Mouse (Mus musculus) midbrain, embryonic 10.5 days (tissue): Measurements from ENCODE around the gene Olfr1497. TPM values are rescaled to one million over a fixed set of nuclear protein-coding genes. Genes with fewer than 3 reads are reported as not detected.

ENCODE experiments used
- polyA plus RNA-seq: library from polyadenylated mRNA; unstranded; fragments of >200 nt; fragmentation: Nextera tagmentation; extraction: Ambion mirVana; gene quantifications from 2 replicates; pipeline ENCODE4 v1.2.1, GENCODE M21; 2016

Gene Olfr1497
- polyA plus RNA-seq, 1 experiment from 2014 or later, result not detected

Other genes with a start within 250 kb of the Olfr1497 start
- not detected in 2 replicates for gene Olfr1484, start 214.7 kb downstream of the Olfr1497 start, polyA plus RNA-seq
- gene Olfr1487, start 180.8 kb downstream of the Olfr1497 start, polyA plus RNA-seq, result not detected in 2 replicates
- gene Olfr1489, start 166.6 kb downstream of the Olfr1497 start, polyA plus RNA-seq, result not detected in 2 replicates
- not detected in 2 replicates for gene Olfr1490, start 147.1 kb downstream of the Olfr1497 start, polyA plus RNA-seq
- not detected in 2 replicates for gene Olfr1491, start 100.9 kb downstream of the Olfr1497 start, polyA plus RNA-seq
- gene Olfr1493-ps1, start 74.9 kb downstream of the Olfr1497 start, polyA plus RNA-seq, result not detected in 2 replicates
- gene Olfr1494, start 58.5 kb downstream of the Olfr1497 start, polyA plus RNA-seq, result not detected in 2 replicates
- gene Olfr1495, start 33.6 kb downstream of the Olfr1497 start, polyA plus RNA-seq, result not detected in 2 replicates
- not detected in 2 replicates for gene Olfr1496, start 20.3 kb downstream of the Olfr1497 start, polyA plus RNA-seq
- not detected in 2 replicates for gene Olfr1499, start 21.2 kb upstream of the Olfr1497 start, polyA plus RNA-seq
- not detected in 2 replicates for gene Olfr1500, start 32.3 kb upstream of the Olfr1497 start, polyA plus RNA-seq
- not detected in 2 replicates for gene Olfr1501, start 52.5 kb upstream of the Olfr1497 start, polyA plus RNA-seq
- gene Olfr1502, start 63.6 kb upstream of the Olfr1497 start, polyA plus RNA-seq, result not detected in 2 replicates
- gene Olfr1504, start 99.7 kb upstream of the Olfr1497 start, polyA plus RNA-seq, result not detected in 2 replicates
- not detected in 2 replicates for gene Olfr1505, start 115.3 kb upstream of the Olfr1497 start, polyA plus RNA-seq